Mouse (Mus musculus) gastrocnemius, postnatal 10 days (tissue): ENCODE measurements at regions not wholly inside any gene's neighbourhood (a gene's known extent, or its start where the extent isn't known, plus 50 kb on each side); places are given as distances from the start of the nearest gene placed in this dataset.

Source experiments
- DNase-seq: peaks from one replicate; pipeline ENCODE4 v3.0.0; 2021; ENCODE audit warnings: mixed read lengths

DNA sequence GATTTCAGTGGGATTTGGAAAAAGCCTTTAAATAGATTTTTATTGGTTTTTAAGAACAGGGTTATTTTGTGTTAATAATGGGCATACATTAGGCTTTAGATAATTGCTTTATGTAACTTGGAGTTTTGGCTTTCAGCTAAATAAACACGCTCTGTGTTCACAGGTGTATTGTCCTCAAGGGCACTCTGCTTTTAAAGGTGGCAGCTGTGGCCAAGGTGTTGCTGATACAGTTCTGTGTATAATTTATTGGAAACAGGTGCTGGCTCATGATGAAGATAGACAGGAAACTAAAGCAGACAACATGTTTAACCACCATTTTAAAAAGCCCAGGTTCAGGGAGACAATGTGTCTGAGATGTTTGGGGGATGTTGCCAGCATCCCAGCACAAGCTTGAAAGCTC is 242.3 kb upstream of the Lrtm1 start:
- no peak for DNase-seq

- DNase-seq: no peak
These were observed 240.2 kb upstream of the Lrtm1 start for GRCm38 (mm10) chr14:28777791-28778190.

- DNase-seq: no peak
These were observed 236.3 kb upstream of the Lrtm1 start for GRCm38 (mm10) chr14:28781660-28782059.

GRCm38 (mm10) chr14:28784106-28784633 is 233.8 kb upstream of the Lrtm1 start:
- DNase-seq: no peak

DNA sequence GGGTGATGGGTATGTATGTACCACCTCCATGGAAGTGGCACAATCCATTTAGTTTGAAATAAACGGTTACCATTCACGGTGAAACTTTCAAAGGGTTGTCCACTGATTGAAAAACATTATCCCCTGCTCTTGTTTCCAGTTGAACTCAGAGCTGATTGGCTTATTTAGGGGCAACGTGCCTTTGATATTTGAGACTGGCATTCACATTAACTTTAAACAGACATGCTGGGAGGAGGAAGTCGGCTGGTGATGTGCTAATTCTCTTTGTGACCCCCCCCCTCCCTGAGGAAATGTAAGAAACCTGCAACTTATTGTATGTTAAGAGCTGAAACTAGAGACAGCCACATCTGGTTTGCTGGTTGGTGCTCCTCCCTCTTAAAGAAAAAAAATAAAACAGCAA is 219.7 kb upstream of the Lrtm1 start:
- DNase-seq: no peak

DNA sequence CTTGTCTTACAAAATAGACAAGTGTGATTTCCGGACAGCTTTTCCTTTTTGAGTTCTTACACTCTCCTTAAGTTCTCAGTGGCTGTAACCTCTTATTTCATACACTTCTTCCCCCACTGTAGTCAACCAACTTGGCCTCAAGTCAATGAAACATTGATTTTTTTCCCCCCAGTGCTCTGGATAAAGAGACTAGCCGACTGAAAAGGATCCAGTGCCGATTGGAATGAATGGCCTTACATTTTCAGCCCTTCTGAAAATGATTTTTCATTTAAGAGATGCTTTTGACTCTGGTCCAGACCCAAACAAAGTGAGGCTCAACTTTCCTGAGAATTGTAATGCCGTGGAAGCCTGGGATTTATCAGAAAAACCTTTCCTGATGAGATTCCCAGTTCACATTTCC is 216.3 kb upstream of the Lrtm1 start:
- no peak for DNase-seq

DNA sequence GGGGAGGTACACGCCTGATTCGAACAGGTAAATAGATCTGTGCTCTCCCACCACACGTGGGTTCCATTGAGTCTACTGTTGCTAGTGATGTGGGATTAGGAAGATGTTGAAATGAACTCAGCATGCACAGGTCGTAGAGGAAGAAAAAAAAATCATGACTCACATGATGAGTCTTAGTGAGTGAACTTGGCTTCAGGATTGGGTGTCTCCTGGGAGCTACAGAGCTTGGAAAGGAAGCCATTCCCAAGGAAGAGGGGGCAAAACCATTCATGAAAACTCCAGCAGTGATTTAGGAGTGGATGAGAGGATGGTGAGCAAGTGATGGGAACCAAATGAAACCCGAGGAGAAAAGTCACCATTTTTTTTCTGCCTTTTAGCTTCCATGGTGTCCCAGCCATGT is 215.9 kb upstream of the Lrtm1 start:
- DNase-seq: no peak

GRCm38 (mm10) chr14:28808094-28808493 is 209.9 kb upstream of the Lrtm1 start:
- DNase-seq: no peak

DNA sequence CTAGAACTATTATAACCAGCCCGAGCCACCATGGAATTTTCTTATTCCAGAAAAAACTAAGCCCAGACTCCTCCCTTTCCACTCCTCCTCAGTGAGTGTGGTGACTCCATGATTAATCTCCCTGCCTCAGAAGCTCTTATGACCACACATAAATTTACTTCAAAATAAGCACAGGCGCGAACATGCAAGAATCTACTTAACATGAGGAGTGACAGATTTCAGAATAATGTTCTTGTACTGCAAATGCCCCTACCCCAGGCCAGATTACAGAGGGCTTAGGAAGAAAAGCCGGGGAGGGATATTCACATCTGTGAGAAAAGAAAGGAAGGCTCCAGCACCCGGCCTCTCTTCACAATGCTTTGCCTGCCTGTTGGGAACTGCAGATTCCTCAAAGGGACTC is 208.7 kb upstream of the Lrtm1 start:
- no peak for DNase-seq

GRCm38 (mm10) chr14:28820970-28821369 is 197.0 kb upstream of the Lrtm1 start:
- no peak for DNase-seq

DNA sequence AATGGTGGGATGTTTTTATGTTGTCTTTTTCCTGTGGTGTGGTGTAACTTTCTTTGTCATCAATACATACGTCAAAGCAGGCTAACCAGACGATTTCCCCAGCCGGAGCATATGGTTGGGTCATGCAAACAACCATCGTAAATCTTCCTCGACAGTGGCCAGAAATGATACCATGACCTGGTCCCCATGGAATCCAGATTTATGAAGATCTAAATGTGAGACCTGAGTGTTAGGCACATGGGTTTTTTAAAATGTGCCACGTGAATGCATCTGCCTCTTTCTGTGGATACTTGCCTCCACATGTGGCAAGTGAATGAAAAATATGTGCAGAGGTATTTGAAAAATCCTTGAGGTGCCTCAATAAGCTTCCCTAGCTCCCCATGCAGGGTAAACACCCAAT is 190.8 kb upstream of the Lrtm1 start:
- DNase-seq: no peak

- DNase-seq: no peak
These were observed 180.9 kb upstream of the Lrtm1 start for GRCm38 (mm10) chr14:28837117-28837516.

GRCm38 (mm10) chr14:28848831-28849590 is 169.0 kb upstream of the Lrtm1 start:
- peak; percentile 16 for DNase-seq
